Mouse (Mus musculus): Measurements from ENCODE around the gene Ptcd1.
"Not testable (repeated sequence)": the region's sequence is repeated elsewhere in the genome, so short reads cannot be mapped to it uniquely, and the experiment has no call there.

Gene Ptcd1

DNA sequence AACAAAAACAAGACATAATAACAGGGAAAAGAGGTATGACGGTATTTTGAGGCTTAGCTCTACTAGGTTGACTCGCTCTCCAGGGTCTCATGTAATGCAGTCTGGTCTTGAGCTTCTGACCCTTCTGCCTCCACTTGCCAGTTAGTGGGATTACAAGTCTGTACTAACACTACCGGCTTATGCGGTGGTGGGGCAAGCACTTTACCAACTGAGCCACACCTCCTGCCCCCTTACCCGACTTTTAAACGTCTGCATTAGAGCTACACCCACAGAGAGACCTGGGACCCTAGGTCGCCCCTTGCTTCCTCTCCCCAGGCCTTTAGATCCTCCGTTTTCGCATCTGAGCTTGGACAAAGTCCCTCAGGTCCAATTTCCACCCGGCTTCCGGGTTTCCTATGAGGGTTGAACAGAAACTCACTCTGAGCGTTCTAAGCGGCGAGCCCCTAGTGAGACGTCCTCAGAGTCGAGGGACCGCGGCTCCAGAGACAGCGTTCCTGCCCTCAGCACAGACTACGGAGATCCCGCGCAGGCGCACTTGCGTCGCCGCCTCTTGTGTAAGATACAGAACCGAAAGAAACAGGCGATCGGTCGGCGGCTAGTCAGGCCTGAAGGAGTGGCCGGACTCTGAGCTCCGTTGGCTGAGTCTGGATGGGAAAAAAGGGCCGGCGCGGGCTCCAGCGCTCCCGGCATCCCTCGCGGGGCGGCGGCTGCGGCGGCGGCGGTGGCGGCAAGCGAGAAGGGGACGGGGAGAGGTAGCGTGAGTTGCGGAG is at the start of gene Ptcd1, which contains the start of gene Cpsf4:
Ptcd1 (minus strand) TSS at position 573 of the 770 bp plus-strand sequence.
Cpsf4 (plus strand) TSS at position 678 of the 770 bp plus-strand sequence.
- DNase-seq, result peak; percentile 98 to 99

DNA sequence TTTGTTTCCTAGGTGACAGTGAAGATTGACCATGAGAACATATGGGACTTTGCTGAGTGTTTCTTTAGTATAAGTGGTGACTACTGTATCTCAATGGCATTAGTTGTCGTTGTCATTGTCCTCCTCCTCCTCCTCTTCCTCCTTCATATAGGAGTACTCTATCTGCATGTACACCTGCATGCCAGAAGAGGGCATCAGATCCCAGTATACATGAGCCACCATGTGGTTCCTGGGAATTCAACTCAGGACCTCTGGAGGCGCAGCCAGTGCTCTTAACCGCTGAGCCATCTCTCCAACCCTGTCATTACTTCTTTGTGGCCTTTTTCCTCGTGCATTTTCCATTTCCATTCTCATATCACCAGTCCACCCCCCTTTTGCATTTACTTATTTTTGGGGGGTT is 47.8 kb upstream of the Ptcd1 start:
- DNase-seq, result no peak

DNA sequence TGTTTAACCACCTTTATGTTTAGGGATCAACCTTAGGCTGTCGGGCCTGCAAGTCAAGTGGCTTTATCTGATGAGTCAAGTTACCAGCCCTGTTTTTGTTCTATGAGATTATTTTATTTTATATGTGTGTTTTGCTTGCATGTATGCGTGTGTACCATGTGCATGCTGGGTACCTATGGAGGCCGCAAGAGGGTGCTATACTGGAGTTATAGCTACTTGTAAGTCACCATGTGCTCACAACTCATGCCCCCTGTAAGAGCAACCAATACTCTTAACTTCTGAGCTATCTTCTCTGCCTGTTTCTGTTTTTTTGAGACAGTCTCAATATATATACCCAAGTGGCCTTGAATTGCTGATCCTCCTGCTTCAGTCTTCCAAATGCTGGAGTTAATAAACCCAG is 46.6 kb upstream of the Ptcd1 start:
- DNase-seq, result no peak

GRCm38 (mm10) chr5:145212216-145212615 is 45.3 kb upstream of the Ptcd1 start:
- DNase-seq, result no peak

DNA sequence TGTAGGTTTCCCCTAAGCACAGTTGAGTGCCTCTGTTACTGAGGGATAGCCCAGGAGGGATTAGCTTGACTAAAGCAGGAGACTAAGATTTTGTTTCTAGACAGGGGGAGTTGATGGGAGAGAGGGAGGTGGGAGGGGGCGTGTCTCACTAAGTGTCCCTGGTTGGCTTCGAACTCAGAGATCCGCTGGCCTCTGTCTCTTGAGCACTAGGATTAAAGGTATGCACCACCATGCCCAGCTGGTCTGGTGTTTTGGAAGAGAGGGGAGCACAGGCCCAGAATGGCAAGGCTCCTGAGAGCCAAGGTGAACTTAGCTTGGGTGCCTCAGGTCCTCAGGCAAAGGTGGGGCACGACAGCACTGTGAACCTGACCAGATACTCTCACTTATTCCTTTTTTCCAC is 44.4 kb upstream of the Ptcd1 start:
- DNase-seq, result no peak

DNA sequence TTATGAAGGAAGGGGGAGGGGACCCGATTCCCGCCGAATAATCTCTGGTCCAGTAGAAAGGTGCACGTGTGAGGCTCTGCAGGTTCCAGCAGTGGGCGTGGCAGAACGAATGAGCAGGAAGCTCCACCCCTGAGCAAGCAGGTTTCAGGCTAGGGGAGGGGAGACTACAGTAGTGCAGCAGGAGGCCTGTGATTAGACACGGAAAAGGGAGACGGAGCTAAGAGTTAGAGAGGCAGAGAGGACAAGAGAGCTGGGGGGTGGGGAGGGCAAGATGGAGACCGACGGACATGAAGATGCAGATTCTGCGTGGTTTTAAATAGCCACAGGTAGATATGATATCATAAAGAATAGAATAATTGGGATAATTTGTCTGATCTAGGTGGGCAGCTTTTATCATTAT is 41.5 kb upstream of the Ptcd1 start:
- DNase-seq, result not testable (repeated sequence)

- no peak for DNase-seq
Measured at GRCm38 (mm10) chr5:145207954-145208353, 41.0 kb upstream of the Ptcd1 start.

- DNase-seq, result no peak
Measured at GRCm38 (mm10) chr5:145207385-145207784, 40.5 kb upstream of the Ptcd1 start.

DNA sequence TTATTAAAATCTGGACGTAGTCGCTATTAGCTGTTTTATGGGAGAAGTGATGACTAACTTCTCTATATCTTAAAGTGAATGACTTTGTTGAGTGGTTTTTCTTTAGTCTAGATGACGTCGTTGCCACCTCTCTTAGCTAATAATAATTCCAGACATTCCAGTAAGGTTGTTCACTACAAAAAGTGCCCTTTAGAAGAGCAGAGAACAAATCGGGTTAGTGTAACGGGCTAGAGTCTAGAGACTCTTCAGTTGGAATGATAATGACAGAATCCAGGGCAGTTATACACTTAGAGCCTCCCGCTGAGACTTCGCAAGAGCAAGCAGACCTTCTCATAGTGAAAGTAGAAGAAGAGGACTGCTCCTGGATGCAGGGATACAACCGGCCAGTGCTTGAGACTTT is 38.1 kb upstream of the Ptcd1 start:
- no peak for DNase-seq

DNA sequence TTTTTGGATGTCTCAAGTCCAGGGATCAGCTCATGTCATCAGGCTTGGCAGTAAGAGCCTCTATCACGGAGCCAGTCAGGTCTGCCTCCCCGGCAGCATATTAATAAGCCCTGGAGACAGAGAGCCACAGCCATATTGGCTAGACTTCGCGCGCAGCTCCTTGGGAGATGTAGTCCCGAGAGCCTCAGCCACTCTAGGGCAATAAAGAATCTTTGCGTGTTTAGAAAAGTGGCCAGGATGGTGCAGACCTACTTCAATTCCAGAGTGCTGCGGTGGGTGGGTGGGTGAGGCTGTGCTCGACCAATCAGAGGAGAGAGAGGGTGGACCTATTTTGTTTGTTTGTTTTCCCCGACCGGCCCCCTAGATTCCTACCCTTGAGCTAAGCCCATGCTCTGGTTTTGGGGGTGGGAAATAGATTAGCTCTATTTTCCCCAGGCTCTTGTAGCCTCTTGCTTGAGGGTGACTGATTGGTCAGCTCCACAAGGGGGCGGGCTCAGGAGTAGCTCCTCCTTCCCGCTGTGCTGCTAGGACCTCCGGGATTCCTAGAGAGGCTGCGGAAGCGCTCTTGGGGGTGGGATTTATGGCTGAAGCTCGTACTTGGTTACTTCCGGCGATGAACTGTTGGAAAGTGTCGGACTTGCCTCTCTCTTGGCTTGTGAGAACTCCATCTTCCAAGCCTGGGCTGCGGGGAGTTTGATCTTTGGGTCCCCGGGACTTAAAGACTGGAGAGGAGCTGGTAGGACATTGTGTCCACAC is 37.2 kb upstream of the Ptcd1 start, which contains the start of gene Zkscan5:
Zkscan5 (plus strand) TSS at position 627 of the 756 bp plus-strand sequence.
- peak; percentile 98 to 99 for DNase-seq

- no peak for DNase-seq
Measured at GRCm38 (mm10) chr5:145202446-145202845, 35.5 kb upstream of the Ptcd1 start.

DNA sequence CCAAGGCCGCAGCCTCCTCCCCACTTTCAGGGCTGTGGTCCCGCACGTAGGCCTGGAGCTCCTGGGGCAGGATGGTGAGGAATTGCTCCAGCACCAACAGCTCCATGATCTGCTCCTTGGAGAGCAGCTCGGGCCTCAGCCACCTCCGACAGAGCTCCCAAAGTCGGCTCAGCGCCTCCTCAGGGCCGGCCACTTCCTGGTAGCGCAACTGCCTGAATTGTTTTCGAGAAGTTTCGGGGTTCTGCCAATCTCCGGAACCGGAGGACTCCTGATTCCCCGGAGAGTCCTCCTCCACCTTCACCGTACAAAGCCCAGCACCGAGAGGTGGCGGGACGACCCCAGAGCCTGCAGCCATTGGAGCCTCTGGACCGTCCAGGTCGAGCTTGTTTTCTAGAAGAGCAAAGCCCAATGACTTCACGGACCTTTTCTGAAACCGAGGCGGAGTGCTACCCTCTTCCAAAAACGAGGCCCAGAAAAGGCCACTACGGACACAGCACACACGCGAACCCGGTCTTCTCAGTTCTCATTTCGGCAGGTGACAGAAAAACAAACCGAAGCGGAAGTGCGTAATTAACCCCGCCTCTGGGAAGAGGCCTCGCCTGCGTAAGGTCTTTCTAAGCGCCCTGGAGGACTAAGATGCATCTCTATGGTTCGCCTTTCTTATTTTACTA is 34.5 kb upstream of the Ptcd1 start, which contains the start of gene Zkscan14:
Zkscan14 (minus strand) TSS at position 548 of the 671 bp plus-strand sequence.
- peak; percentile 78 to 82 for DNase-seq

GRCm38 (mm10) chr5:145200387-145200786 is 33.5 kb upstream of the Ptcd1 start:
- DNase-seq, result no peak

- no peak for DNase-seq
Measured at GRCm38 (mm10) chr5:145191962-145192361, 25.1 kb upstream of the Ptcd1 start, which contains the start of gene Atp5j2. TSS of gene Atp5j2 (minus strand) at chr5:145192062.

DNA sequence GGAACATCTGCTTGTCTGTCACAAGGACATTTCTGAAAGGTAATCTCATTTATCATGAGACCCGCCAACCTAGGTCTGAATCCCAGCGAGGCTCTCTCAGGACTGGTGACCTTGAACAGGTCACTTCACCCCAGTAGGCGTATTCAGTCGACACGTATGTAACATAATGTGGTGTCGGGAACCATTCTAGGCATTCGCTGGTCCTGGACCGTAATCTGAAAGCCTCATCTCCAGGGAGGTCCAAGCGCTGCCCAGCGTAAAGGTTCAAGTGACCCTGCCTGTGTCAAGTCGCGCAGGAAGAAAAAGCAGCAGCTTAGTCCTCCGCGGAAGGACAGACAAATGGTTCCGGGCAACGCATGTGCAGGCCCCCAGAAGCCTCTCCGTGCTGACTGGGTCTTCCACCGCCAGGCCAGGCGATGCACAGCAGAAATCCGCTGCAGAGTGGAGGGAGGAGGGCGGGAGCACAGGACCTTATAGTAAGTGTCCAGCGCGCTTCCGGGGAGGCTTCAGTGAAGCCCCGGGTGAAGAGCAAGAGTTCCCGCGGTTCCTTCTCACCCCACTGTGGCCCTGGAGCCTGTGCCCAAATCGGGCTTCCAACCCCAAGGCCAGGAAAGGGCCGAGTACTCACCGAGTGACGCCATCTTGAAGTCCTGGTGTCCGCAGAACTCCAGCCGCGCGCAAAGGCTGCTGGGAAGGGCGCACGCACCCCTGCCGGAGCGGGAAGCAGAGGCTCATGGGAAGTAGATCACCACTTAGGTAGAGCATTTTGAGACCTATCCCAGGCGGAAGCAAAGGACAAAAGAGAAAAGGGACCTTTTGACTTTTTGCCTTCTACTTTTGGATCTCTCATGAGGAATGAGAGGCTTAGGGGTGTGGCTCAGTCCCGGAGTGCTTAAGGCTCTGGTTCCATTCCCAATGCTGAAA is 24.2 kb upstream of the Ptcd1 start:
- peak; percentile 94 for DNase-seq

DNA sequence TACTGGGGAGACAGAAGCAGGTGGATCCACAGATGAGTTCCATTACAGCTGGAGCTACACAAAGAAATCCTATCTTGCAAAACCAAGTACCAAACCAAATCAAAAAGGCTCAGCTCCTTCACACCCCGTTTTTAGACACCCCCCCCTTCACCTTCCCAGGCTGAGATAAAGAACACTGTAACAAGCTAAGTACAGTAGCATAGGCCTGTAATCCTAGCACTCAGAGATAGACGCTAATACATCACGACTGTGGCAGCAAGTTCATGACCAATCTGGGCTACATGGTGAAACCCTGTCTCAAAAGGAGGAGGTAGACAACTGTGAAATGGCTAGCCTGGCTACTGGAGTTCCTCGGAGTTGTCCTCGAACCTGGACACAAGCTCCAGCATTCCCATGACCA is 23.5 kb upstream of the Ptcd1 start:
- DNase-seq, result no peak

DNA sequence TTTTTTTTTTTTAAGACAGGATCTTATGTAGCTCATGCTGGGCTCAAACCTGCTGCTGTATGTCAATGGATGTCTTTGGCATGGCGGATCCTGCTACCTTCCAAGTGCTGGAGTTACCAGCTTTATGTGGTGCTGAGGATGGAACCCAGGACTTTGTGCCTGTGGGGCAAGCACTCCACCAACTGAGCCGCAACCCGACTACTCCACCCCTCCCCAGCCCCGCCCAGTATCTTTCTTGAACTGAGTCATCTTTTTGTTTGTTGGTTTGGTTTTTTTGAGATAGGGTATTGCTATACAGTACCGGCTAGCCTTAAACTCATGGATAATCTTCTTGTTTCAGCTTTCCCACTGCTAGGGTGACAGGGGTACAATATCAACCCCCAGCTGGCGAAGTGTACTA is 22.5 kb upstream of the Ptcd1 start:
- DNase-seq, result no peak

DNA sequence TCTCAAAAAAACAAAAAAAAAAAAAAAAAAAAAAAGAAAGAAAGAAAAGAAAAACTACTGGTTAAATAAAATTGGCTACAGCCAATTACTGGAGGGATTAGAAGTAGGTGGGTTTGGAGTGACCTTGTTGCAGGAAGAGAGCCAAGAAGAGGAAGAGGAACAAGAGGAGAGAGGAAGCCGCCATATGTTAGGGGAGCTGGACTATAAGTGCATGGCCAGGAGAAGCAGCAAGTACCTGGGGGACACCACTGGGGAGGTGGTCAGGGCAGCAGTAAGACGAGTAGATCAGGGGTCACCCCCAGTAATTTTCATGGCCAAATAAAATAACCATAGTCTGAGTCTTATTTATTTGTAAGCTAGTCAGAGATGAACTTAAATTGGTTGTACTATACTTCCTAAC is 18.3 kb upstream of the Ptcd1 start:
- DNase-seq, result no peak

DNA sequence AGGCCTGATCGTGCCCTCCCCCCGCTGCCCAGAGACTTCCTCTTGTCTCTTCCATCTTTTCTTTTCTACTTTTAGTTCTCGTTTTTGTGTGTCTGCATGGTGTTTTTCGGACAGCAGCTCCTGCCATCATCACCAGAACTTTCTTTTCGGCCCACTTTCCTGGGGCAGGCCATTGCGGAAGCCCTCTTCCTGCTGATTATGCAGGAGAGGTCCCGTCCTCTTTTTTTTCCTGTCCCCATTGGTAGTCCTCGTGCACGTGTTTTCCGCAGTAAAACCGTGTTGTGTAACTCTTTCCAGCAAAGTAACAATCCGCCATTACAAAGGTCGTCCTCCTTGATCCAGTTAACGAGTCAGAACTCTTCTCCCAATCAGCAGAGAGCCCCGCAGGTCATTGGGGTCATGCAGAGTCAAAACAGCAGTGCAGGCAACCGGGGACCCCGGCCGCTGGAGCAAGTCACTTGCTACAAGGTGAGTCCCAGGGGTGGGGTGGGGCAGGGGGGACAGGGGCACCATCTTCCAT is 11.6 kb upstream of the Ptcd1 start:
- no peak for DNase-seq

GRCm38 (mm10) chr5:145167306-145167661 is 376 bp upstream of the Ptcd1 start:
- DNase-seq, result no peak

- DNase-seq, result no peak
Measured at GRCm38 (mm10) chr5:145165184-145165583, 1.7 kb downstream of the Ptcd1 start.

DNA sequence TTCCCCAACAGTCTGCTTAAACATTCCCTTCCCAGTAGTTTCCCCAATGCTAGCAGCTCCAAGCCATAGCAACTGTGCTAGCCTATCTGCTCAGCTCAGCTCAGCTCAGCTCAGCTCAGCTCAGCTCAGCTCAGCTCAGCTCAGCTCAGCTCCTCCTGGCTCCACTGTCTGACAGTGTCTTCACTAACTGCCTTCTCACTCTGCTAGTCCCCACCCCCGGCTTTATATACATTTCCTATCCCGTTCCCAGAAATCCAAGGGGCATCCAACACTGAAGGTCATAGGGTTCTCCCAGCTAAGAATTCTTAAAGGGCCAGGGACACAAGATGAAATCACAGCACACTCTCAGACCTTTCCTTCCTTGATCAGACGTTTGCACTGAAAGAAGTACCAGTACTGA is 2.2 kb downstream of the Ptcd1 start:
- DNase-seq, result no peak

Data from cerebellum, postnatal 14 days (tissue).